In the genomic region with DNA sequence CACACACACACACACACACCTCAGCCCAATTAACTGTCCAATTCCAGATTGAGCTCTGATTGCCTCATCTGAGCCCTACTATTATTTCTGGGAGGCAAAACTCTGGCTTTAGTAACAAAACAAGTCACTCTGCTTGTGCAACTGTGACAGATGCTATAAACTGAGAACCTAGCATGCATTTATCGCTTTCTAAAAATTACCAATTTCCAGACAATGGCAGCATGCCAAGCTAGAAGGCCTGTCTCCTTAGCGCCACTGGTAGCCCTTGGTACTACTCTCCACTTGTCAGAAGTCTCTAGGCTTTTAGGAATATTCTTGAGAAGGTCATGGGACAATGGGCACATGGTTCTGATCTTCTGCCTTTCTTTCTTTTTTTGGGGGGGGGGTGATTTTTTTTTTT, we compare ENCODE assay signal across 11 mouse cellular contexts.
"Had no signal": no experiment of that assay in that cellular context is flagged by ENCODE, and none has a peak within 500 bp of the region (broad histone marks: within the 10 kb centered on the region; RNA-seq: fewer than 3 reads in every experiment).

No protein-coding gene starts in this region.

- H3K9me3 ChIP-seq: limb, embryonic 12.5 days; liver, embryonic 13.5 days; midbrain, embryonic 10.5 days; midbrain, embryonic 15.5 days had no signal

- H3K9ac ChIP-seq: limb, embryonic 12.5 days; liver, embryonic 13.5 days; midbrain, embryonic 15.5 days had no signal

- H3K4me2 ChIP-seq: limb, embryonic 12.5 days; liver, embryonic 13.5 days; midbrain, embryonic 15.5 days had no signal

- DNase-seq: kidney, adult 8-10 months; kidney, postnatal 25 days; layer of hippocampus, adult 9-11 months; liver; liver, embryonic 13.5 days; right cerebral cortex, postnatal 14 days; thymus, postnatal 4 days had no signal

- H3K27me3 ChIP-seq: limb, embryonic 12.5 days; liver, embryonic 13.5 days; midbrain, embryonic 15.5 days had no signal

- H3K4me3 ChIP-seq: limb, embryonic 12.5 days; liver, embryonic 13.5 days; midbrain, embryonic 10.5 days; midbrain, embryonic 15.5 days had no signal

- H3K4me1 ChIP-seq: limb, embryonic 12.5 days; liver, embryonic 13.5 days; midbrain, embryonic 10.5 days; midbrain, embryonic 15.5 days had no signal

- ATAC-seq: intestine, postnatal 0 days; midbrain, embryonic 15.5 days had no signal

- H3K27ac ChIP-seq: limb, embryonic 12.5 days; liver, embryonic 13.5 days; midbrain, embryonic 10.5 days; midbrain, embryonic 15.5 days had no signal
